Mouse (Mus musculus) forebrain, postnatal 0 days (tissue): ENCODE data around the gene Lhfp. TPM values are rescaled to one million over a fixed set of nuclear protein-coding genes. Genes with fewer than 3 reads are reported as not detected.

Source experiments
- ATAC-seq: fragments of 200-750 bp; cut with Nextera tagmentation; 2 replicates; pipeline ENCODE4 v1.8.0; 2017; ENCODE audit warnings: mild to moderate bottlenecking, moderate library complexity
- DNase-seq: peaks from one replicate; pipeline ENCODE4 v3.0.0-alpha.2; 2015
- H3K27ac ChIP-seq: fragments of 300-500 bp; sonication (generic); 2 replicates; pipeline ENCODE4 v1.5.1; 2014; ENCODE audit warnings: low read depth, mild to moderate bottlenecking, antibody characterized with exemption, low read length, moderate library complexity, mixed read lengths
- H3K27me3 ChIP-seq: fragments of 300-500 bp; sonication (generic); 2 replicates; pipeline ENCODE4 v1.6.1; 2014; ENCODE audit warnings: mild to moderate bottlenecking, low read length, mixed read lengths; ENCODE audit not compliant: insufficient read depth
- H3K36me3 ChIP-seq: fragments of 300-500 bp; sonication (generic); 2 replicates; pipeline ENCODE4 v1.6.1; 2014; ENCODE audit warnings: mild to moderate bottlenecking, moderate library complexity; ENCODE audit not compliant: insufficient read depth
- H3K4me1 ChIP-seq: fragments of 300-500 bp; sonication (generic); 2 replicates; pipeline ENCODE4 v1.6.1; 2014; ENCODE audit warnings: antibody characterized with exemption; ENCODE audit not compliant: insufficient read depth
- H3K4me2 ChIP-seq: fragments of 300-500 bp; sonication (generic); 2 replicates; pipeline ENCODE4 v1.6.1; 2014; ENCODE audit warnings: low read depth, mild to moderate bottlenecking, moderate library complexity
- H3K4me3 ChIP-seq: fragments of 300-500 bp; sonication (generic); 2 replicates; pipeline ENCODE4 v1.5.1; 2014; ENCODE audit warnings: low read depth, low read length, mixed read lengths
- H3K9ac ChIP-seq: fragments of 300-500 bp; sonication (generic); 2 replicates; pipeline ENCODE4 v1.6.1; 2014; ENCODE audit warnings: mild to moderate bottlenecking
- H3K9me3 ChIP-seq: fragments of 300-500 bp; sonication (generic); 2 replicates; pipeline ENCODE4 v1.6.1; 2016; ENCODE audit warnings: low read length
- CTCF ChIP-seq: sonication (generic); IDR thresholded peaks from 2 replicates; pipeline ENCODE4 v1.5.1; 2016; ENCODE audit warnings: antibody characterized with exemption, control low read depth, low read depth
- WGBS: fragments of 180-500 bp; shearing (Covaris S2); extraction: QIAGEN DNeasy Blood & Tissue Kit; methylation state at CpG from one replicate; pipeline ENCODE4 v1.1.7; 2014; 5-methylcytosine and 5-hydroxymethylcytosine counted together
- polyA plus RNA-seq: library from polyadenylated mRNA; unstranded; fragments of >200 nt; fragmentation: Nextera tagmentation; extraction: Ambion mirVana; gene quantifications from 2 replicates; pipeline ENCODE4 v1.2.1, GENCODE M21; 2015
- total RNA-seq: library from RNA; depleted of rRNA; stranded (reverse); fragments of >200 nt; gene quantifications from 2 replicates; pipeline ENCODE4 v1.2.3, GENCODE M21; 2014

The Lhfp gene
- total and polyA plus RNA-seq, 2 experiments from 2014 or later = 44.7 to 60.8 TPM

DNA sequence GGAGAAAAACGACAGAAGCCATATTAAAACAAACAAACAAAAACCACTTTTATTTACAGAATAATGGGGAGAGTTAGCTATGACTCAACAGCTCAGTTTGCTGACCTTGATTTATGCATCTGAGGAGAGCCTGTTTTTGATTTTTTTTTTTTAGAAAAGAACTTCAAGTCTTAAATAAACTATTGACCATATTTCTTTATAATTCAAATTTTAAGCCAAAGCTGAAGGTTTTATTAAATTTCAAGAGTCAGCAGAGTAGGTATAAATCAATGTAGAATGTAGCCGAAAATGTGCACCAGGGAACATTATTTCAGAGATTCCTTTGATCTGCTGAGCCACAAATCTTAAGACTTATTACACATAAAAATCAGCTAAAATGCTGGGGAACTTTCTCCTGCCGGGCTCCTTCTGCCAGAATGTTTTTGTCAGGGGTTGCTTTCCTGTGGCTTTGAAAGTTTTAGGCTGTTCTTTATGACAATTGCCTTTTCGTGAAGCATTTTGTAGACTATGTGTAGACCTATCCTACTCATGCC is 252.6 kb downstream of the Lhfp start:
- H3K9me3 ChIP-seq = no peaks in the 10 kb centered on the region
- WGBS = 79% methylated on average over 4 of the region's 4 CpGs
- no peak for ATAC-seq

DNA sequence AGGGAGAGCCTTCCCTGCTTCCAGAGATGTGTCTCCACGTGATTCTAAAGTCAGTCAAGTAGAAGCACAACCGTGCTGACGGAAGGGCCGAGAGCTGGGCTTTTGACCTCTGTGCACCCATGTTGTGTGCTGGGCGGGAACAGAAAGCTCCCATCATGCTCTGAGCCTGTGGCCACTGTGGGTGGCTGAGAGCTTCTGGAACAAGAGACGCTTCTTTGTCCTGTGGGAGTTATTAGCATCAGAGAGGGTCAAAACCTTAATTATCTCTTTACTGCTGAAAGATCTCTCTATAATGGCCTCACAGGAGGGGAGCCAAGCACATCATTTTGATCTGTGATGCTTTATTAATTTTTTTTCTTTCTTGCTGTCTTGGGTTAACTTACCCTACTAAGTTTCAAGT is 253.5 kb downstream of the Lhfp start:
- ATAC-seq (no peak), DNase-seq (no peak)
- no peak overlapping the region for H3K9ac ChIP-seq
- TF ChIP-seq CTCF = no peak
- no peak overlapping the region for H3K4me2 ChIP-seq
- H3K27me3 ChIP-seq = no peaks in the 10 kb centered on the region
- WGBS = 30% methylated on average over 6 of the region's 6 CpGs
- no peaks in the 10 kb centered on the region for H3K36me3 ChIP-seq
- no peak overlapping the region for H3K27ac ChIP-seq
- no peaks in the 10 kb centered on the region for H3K4me1 ChIP-seq
- no peak overlapping the region for H3K4me3 ChIP-seq
- no peaks in the 10 kb centered on the region for H3K9me3 ChIP-seq

More for the DNA sequence above, 252.6 kb downstream of the Lhfp start:
- no peaks in the 10 kb centered on the region for H3K4me1 ChIP-seq
- H3K27me3 ChIP-seq = no peaks in the 10 kb centered on the region
- TF ChIP-seq CTCF = no peak
- no peak overlapping the region for H3K9ac ChIP-seq
- no peaks in the 10 kb centered on the region for H3K36me3 ChIP-seq
- H3K4me2 ChIP-seq = no peak overlapping the region
- DNase-seq = no peak
- no peak overlapping the region for H3K27ac ChIP-seq
- H3K4me3 ChIP-seq = no peak overlapping the region

GRCm38 (mm10) chr3:53301866-53302265 is 260.5 kb downstream of the Lhfp start:
- 46% methylated on average over 5 of the region's 5 CpGs for WGBS
- no peak overlapping the region for H3K27ac ChIP-seq

DNA sequence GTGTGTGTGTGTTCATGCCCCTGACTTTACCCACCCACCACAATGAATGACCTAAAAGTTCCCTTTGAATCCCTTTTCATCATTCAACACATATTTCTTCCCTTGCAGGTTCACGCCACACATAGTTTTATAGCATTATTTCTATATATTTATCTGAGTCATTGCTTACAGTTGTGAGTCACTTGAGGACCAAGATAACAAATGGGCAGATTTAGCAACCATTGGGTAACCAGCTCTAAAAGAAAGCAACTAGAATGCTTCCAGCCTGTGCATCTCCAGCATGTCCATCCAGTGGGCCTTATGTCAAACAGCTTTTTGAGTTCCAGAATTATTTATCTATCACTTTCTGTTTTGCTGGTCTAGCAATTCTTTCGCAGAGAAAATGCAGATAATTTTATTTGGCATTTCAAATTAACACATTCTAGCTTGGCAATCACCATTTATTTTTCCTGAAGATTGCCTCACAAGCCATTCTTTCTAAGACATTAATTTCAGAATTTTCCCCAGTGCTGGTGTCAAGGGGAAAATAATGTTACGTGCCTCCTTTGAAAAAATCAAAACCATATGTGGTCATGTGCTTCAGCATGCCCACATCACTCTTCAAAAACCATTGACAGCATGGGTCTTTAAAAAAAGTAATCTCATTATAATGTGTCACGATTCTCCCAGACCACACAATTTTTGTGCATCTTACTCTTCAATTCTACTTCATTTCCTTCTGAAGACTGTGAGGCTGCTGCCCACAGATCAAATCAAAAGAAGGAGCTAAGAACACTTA is 263.0 kb downstream of the Lhfp start:
- 62% methylated on average over 4 of the region's 4 CpGs for WGBS
- ATAC-seq (no peak), DNase-seq (no peak)
- Histone ChIP-seq H3K4me1 (no peaks in the 10 kb centered on the region; the same call in 1 of the 2 replicates), H3K4me3 (no peak overlapping the region), H3K9ac (no peak overlapping the region), H3K27ac (no peak overlapping the region), H3K4me2 (no peak overlapping the region), H3K27me3 (no peaks in the 10 kb centered on the region), H3K9me3 (0 out of 2 replicates have a peak, but pooled peaks cover 6% of the 10 kb centered on the region), H3K36me3 (no peaks in the 10 kb centered on the region)
- no peak for TF ChIP-seq CTCF

More at GRCm38 (mm10) chr3:53301866-53302265, 260.5 kb downstream of the Lhfp start:
- no peak for TF ChIP-seq CTCF
- Histone ChIP-seq H3K9me3 (0 out of 2 replicates have a peak, but pooled peaks cover 6% of the 10 kb centered on the region), H3K9ac (no peak overlapping the region), H3K27me3 (no peaks in the 10 kb centered on the region), H3K36me3 (no peaks in the 10 kb centered on the region), H3K4me2 (no peak overlapping the region), H3K4me3 (no peak overlapping the region), H3K4me1 (no peaks in the 10 kb centered on the region)
- ATAC-seq (no peak), DNase-seq (no peak)

DNA sequence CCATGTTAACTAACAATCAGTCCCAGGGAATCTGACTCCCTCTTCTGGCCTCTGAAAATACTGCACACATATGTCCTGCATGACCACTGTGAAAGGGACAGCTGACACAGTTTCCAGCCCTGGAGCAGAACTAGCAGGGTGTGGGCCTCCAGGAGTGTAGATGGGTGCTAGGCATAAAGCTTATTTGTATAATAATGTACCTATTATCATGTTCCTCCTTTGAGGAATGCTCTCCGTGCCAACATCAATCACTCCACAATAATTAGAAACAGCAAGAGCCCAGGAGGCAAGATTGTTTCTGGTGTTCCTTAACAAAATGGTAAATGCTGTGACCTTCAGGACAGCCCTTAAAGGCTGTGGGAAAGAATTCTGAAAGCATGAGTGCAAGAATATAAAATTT is 264.5 kb downstream of the Lhfp start:
- 0 out of 2 replicates have a peak, but pooled peaks cover 6% of the 10 kb centered on the region for H3K9me3 ChIP-seq
- no peak for TF ChIP-seq CTCF
- peaks cover 5% of the 10 kb centered on the region; the same call in 1 of the 2 replicates for H3K4me1 ChIP-seq
- H3K36me3 ChIP-seq = no peaks in the 10 kb centered on the region
- 49% methylated on average over 1 of the region's 1 CpGs for WGBS
- no peak overlapping the region for H3K9ac ChIP-seq
- H3K4me3 ChIP-seq = no peak overlapping the region
- no peak for DNase-seq
- no peak overlapping the region for H3K4me2 ChIP-seq
- no peak overlapping the region for H3K27ac ChIP-seq
- no peak for ATAC-seq
- H3K27me3 ChIP-seq = no peaks in the 10 kb centered on the region

GRCm38 (mm10) chr3:53308649-53309048 is 267.3 kb downstream of the Lhfp start:
- no peak overlapping the region for H3K9ac ChIP-seq
- no peaks in the 10 kb centered on the region for H3K27me3 ChIP-seq
- H3K4me2 ChIP-seq = no peak overlapping the region
- ATAC-seq (no peak), DNase-seq (no peak)
- peaks cover 5% of the 10 kb centered on the region; the same call in 1 of the 2 replicates for H3K4me1 ChIP-seq
- H3K36me3 ChIP-seq = no peaks in the 10 kb centered on the region
- no peak overlapping the region for H3K27ac ChIP-seq
- no peak overlapping the region for H3K4me3 ChIP-seq
- H3K9me3 ChIP-seq = 0 out of 2 replicates have a peak, but pooled peaks cover 6% of the 10 kb centered on the region
- TF ChIP-seq CTCF = peak; percentile 24
- 64% methylated on average over 5 of the region's 5 CpGs for WGBS

GRCm38 (mm10) chr3:53310093-53310492 is 268.8 kb downstream of the Lhfp start:
- TF ChIP-seq CTCF = no peak
- peak; percentile 73 for DNase-seq
- Histone ChIP-seq H3K27ac (no peak overlapping the region), H3K36me3 (no peaks in the 10 kb centered on the region), H3K9me3 (0 out of 2 replicates have a peak, but pooled peaks cover 6% of the 10 kb centered on the region), H3K4me1 (peaks cover 5% of the 10 kb centered on the region; the same call in 1 of the 2 replicates), H3K4me2 (no peak overlapping the region), H3K9ac (no peak overlapping the region), H3K4me3 (no peak overlapping the region), H3K27me3 (no peaks in the 10 kb centered on the region)
- ATAC-seq = peak; percentile 63; the same call in 1 of the 2 replicates
- WGBS = 24% methylated on average over 4 of the region's 4 CpGs
